Mouse (Mus musculus): ENCODE data around the gene Lipc.

The Lipc gene

DNA sequence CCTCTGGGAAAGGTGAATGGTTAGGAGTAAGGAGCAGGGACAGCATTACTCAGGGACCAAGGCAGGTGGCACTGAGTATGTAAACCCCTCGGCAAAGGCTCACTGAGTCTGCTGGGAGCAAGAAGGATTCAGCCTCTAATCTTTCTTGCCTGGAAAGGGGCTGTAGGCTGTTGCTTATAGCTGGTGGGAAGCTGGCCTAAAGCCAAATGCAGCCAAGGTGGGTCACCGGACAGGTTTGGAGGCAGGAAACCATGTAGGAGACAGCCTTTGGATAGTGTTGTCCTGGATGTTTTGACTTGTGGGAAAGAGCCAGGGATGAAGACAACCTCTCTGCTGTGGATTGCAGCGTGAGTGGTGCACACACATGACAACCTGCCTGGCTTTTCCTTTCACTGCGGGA lies 40.9 kb downstream of the Lipc start:
- peak; percentile 87 for DNase-seq

DNA sequence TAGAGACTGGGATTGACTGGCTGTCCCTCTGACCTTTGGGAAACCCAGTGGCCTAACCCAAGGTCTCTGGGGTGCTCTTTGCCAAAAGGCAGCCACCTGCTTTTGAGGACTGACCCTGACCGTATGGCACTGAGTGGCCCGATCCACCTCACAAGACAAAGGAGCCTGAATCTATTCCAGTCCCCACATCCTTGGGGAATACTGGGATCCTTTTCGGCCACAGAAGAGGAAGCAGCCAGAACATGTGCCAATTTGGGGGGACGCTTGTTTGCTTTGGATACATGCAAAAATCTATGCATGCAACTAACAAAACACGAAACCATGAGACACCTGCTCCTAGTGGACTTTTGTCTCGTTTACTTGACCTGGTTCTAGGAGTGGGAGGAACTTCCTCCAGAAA lies 41.7 kb downstream of the Lipc start:
- peak; percentile 98 for DNase-seq

DNA sequence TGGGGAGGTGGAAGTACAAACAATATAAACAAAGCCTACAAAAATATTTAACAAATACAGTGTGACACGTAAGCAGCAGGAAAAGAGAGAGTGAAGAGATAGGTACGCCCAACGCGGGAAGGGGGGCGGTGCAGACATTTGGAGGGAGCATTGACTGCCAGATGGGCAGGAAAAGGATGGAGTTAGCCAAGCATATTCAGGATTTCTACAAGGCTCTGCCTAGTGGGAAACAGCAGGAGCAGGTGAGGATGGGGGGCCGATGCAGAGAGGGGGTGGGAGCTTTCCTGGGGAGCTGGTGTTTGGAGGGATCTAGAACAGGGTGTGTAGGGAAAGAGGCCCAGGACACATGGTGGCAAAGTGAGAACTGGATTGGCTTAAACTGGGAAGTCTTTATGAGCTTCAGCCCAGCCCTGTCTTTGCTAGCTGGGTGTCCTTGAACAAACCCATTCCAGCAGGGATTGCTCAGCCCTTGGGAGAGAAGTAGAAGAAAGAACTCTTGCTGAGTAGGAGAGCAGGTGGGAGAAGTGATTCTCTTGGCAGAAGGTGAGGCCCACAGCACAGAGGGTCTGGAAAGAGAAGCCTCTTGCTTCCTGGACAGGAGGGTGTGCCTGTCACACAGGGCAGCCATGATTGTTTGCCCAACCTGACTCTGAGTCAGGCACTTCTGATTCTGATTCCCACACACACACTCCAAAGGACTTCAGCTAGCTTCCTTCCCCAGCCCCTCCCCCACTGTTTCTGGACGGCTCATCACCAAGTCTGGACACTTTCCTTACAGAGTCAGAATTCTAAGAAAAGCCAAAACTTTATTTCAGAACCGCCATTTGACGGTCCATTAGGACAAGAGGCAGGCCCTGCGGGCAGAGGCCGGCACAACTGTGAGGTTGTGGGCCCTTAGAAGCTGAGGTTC lies 49.0 kb downstream of the Lipc start:
- DNase-seq: peak; percentile 92

DNA sequence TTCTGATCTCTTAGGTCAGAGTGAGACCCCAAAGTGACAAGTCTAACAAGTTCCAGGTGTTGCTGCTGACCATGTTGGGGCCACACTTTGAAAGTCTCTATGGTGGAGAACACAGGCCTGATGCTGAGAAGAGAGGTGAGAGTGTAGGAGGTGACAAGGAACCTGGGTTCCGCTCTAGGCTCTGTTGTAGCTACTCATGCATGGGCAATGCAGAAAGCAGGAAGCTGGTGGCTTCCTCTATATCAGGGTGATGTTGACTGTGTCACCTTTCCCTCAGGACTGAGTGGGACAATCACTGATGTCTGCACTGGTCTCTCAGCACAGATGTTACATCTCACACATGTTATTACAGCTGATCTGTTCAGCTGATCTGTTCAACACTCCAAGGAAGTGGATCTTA lies 57.8 kb downstream of the Lipc start:
- DNase-seq: peak; percentile 55

DNA sequence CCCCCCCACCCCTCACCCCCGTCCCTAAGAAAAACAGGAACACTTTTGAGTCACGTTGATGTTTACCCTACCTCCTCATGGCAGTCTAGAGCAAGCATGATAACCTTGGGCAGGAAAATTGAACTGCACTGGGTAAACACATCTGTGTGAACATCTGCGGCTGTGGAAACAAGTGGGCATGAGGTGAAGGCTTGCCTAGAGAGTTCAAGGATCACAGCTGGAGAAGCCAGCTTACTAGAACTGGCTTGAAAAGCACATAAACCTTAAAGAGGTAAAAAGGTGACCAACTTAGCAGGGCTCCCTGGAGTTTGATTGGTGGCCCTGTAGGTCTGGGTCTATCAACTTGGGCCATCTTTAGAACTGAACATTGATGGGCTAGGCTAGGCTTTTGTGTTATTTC lies 58.5 kb downstream of the Lipc start:
- DNase-seq: peak; percentile 56

DNA sequence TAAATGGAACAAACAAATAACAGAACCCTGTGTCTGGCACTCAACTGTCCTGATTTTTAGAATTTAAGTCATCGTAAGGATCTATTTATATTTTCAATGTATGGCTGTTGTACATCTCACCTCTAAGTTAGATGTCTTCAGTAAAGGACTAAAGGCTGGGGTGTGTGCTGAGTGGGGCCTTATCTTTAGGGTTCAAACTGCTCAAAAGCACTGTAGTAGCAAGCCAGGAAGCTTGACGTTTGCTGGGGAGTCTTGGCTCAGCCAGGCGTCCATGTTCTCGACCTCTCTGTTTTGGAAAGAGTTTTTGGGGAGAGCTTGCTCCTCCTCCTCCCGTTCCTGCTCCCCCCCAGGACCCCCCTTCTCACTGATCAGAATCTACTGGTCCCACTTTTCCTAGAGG lies 59.4 kb downstream of the Lipc start:
- DNase-seq: no peak

DNA sequence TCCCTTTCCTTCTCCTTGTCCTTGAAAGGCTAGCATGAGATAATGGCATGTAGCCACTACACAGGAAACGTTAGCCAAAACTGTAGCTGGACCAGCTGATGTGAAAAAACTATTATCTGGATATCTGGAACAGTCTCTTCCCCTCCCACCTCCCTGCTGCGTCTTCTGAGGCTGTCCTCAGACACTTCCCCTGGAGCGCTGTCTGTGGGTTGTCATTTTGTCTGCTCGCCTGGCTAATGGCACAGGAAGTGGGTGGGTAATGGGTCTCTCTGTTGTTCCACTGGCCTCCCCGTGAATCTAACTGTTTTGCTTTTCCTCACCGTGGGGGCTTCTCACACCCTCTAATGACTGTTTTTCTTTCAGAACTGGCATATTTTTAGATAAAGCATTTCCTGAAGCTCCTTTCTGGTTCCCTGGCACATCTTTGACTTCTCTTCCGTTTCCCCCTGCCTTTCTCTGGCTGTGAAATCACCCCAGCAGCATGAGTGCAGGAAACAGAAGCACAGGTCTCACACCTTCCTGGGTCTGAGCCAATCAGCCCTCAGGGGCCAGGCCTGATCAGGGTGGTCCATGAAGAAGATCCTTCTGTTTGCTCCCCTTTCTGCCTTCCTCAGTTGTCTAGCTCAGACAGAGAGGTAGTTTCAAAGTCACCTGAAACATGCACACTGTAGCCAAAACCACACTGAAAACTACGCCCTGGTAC lies 60.4 kb downstream of the Lipc start:
- DNase-seq: peak; percentile 97

DNA sequence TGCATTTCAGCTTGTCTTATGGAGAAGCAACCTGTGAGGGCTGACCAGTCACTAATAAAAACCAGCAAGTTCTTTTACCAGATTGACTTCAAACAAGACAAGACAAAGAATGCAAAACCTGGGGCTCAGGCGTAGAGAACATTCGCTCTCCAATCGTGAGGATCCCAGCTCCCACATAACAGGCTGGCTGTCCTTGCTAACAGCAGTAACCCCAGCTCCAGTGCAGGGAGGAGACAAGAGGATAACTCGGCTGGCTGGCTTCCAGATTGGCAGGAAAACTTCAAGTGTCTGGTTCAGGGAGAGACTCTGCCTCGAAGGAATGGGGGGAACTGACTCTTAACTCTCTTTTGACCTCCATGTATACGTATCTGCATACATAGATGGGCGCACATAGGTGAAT lies 61.3 kb downstream of the Lipc start:
- peak; percentile 80 for DNase-seq

DNA sequence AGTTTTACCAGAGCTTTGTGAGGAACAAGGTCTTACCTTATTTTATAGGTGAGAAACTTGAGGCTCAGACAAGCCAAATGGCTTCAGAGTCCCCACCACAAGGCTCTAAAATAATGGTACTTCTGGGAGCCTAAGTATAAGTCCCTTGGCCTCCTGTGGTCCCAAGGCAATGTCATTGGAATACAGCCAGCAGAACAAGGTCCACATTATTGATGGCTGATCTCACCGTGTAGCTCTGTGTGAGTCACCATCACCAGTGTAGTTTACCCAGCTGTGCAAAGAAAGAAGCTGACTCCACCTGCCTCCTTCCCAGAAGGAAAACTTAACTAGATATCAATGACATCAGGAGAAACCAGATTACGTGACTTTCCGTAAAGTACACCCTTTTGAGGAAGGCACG lies 63.1 kb downstream of the Lipc start:
- peak; percentile 72 for DNase-seq

DNA sequence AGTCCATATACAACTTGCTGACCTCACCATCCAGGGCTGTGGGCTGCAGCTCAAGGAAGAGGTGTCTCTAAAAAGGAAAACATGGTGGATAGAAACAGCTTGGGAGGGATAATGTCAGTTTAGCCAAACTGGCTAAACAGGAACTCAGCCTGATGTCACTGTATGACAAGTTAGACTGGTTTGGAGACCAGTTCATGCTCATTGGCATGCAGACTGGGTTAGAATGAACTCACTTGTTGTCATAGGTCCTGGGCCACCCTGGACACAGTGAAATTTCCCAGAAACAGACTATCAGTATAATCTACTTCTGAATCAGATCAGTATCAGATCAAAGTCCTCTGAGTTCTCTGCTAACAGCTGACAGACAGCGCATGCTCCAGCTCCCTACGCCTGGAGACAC lies 63.5 kb downstream of the Lipc start:
- DNase-seq: no peak

DNA sequence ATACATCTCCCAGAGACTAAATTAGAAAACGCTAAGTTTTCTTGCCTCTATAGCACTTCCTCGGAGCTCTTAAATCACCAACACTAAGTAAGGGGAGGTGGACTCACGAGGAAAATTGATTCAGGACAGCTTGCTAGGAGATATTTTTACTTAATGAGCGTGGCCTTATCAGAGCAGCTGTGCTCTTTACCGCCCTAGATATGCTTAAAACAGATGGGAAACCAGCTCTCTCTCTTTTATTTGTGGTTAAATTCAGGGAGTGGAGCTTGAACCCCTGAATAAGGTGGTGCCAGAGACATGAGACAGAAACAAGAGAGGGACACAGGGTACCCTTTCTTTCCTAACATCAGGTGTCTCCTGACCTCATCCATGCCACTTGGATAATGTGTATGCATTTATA lies 70.0 kb downstream of the Lipc start:
- no peak for DNase-seq

DNA sequence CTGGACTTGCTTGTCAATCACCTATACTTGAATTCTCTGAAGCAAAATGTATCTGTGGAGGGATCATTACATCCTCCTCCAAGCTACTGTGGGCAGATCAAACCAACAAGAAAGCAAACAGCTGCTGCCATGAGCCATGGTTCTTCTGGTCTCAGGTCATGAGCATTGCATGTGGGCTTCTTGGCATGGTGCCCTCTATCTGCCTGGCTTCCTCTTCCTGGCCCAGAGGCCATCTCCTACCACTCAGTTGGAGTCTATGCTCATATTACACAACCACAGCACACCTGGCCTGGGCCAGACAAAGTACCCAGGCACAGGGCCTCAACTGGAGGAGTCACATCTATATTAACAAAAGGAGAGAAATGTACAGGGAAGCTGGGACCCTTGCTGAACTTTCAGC lies 73.2 kb downstream of the Lipc start:
- DNase-seq: no peak

DNA sequence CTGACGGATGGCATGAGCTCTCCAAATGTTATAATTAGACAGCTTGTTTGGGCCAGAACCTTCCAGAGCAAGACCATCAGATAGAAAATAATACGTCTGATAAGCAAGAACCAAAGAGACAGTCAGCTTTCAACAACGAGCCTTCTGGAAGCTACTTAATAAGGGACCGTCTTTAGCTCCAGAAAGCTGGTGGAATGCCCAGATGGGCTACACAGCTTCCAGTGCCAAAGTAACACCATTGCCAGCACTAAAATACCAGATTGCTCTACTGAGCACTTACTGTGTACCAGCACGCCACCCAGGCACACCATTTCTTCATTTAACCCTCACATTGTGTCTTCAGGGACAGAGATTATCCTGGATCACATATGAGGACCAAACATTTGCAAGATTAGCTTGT lies 73.9 kb downstream of the Lipc start:
- DNase-seq: peak; percentile 88

DNA sequence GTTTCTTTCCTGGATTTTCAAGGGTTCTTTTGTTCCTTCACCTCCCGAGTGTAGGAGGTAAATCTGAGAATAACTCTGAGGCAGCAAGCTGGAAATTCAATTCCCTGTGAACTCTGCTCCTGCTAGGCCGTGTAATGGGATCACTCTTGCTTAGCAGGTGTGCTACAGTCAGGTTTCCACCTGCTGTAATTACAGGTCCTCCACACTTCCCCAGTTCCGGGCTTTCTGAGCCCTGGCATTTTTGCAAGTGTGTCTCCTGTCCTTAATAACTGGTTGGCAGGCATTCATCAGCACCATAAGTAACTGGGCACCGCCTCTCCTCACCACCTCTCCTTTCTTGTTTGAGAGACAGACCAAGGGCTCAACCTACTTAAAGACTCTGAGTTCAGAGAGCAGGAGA lies 76.5 kb downstream of the Lipc start:
- DNase-seq: no peak

DNA sequence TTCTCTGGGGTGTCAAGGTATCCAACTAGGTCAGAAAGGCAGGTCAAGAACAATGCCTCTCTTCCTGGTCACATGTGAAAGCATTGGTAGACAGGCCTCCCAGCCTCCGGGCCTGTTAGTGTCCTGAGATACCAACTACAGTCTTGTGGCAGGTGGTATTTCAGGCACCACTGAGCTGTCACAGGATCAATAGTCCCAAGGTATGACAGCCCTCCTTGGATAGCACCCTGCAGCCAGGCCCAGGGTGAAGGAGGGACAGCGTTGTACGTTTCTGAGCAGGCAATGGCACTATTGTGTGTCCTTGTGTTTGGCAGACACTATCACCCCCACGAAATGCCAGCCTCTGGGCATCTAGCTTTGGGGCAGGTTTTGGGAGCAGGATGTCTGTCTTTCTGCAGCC lies 77.0 kb downstream of the Lipc start:
- peak; percentile 90 for DNase-seq

DNA sequence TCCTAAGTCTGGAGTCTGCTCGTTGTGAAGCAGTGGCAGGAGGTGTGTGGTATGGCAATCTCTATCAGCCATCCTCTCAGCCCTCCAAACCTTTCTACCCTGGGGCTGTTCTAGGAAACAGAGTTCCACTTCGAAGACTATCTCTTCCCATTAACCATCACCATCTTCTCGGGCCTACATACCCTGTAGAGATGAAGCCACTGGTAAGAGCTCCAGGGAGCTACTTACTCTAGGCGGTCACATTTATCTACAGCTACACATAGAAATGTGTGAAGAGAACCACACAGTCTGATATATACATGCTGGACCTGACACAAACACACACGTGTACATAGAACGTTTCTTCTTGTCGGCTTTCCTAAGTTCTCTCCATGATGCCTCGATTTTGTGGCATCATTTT lies 79.4 kb downstream of the Lipc start:
- DNase-seq: no peak

DNA sequence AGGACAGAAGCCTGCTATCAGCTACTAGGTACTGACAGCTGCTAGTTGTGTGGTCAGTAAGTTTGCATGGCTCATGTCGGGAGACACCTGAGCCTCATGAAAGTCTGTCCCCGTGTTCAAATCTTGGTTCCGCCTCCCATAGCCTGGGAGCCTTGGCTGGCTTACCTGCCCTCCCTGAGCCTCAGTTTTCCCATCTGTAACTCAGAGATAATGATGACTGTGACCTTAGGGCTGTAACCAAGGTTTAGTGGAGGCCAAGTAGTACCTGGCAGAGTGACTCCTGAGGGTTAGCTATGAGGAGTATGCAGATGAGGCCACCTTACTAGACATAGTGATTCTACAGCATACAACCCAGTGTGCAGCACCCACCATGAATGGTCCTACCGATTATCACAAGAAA lies 81.7 kb downstream of the Lipc start:
- no peak for DNase-seq

DNA sequence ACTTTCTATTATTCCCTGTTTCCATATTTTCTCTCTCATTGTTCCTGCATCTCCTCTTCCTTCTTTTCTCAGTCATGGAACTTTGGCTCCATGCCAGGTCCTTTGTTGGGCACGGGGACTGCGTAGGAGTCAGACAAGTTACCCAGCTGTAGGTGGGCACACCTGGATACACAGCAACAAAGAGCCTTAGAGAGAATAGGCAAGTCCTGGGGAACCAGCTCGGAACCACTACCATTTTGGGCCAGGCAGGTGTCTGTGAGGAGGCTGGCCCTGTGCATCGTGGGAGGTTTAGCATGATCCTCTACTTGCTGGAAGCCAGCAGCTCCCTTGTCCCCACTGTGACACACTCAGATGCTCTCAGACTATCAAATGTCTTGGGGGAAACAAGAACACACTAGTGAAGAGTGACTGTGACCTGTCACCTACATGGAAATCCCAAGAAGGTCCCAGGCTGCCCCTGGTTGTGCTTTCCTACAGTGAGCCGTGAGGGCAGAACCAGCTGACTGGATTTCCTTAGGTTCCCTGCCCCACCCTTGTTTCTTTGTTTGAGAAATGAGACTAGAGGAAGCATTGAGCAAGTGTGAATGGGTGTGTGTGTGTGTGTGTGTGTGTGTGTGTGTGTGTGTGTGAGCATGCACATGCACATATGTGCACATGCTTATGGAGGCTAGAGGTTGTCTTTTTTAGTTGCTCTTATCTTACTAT lies 82.7 kb downstream of the Lipc start:
- DNase-seq: no peak

DNA sequence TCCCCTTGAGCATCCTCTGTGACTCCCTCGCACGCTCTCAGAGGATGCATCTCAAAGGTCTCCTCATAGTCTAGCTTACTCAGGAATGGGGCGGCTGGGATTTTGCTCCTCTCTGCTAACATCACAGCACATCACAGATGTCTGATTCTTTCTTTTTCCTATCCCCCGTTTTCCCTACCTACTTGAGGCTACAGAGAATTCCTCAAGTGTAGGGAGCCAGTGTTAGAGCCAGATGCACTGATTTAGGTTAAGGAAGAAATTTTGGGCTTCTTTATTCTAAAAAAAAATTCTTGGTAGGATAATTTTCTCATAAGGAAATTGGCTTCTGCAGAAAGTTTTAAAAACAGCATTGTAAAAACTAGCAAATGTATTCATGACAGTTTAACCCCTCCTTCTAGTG lies 84.6 kb downstream of the Lipc start:
- DNase-seq: no peak

DNA sequence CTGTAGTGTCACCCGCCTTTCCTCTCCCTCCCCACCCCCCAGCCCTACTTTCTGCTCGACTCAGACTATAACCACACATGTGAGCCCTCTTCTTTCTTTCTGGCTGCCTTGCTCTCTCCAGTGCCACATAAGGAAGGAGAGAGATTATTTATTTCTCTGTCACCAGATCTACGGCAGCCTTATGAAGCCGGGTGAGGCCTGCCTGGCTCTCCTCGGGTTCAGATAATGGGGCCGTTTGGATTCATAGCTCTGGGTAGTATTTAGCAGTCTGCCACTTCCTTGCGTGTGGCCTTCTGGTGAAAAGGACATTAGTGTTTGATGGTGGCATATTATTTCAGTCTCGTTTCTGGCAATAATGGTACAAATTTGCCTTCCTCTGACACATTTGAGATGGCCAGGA lies 88.0 kb downstream of the Lipc start:
- DNase-seq: no peak

DNA sequence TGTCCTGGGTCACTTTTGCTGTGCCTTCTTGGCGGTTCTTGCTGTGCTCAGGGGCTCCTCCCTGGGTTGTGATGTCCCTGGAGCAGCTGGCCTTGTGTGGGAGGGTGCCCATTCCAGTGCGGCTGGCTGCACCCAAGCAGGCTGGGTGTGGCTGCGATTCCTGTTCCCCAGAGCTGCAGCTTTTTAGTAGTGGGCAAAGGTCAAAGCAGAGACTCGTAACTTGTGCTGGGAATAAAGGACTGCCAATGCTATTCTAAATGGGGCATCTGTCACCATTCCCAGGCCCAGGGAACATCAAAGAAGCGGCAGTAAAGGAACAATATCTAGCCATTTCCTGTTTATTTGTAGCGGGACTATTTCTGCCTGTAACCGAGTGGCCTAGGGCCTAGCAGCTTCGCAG lies 88.7 kb downstream of the Lipc start:
- peak; percentile 96 for DNase-seq

DNA sequence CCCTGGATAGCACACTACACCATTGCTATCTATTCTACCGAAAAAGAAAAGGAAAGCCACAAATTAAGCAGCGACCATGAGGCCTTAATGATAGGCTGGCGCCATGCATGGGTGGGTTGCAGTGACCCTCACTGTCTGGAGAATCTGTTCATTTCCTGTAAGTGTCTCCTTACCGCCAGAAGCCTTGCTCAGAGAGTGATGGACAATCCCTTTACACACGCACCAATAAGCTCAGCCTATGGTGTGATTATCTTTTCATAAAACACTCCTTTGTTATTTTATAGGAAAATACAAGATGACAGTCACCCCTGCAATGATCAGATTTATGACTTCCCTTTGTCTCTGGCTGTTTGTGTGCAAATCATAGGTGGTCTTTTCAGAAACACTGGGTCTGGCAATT lies 92.8 kb downstream of the Lipc start:
- no peak for DNase-seq

DNA sequence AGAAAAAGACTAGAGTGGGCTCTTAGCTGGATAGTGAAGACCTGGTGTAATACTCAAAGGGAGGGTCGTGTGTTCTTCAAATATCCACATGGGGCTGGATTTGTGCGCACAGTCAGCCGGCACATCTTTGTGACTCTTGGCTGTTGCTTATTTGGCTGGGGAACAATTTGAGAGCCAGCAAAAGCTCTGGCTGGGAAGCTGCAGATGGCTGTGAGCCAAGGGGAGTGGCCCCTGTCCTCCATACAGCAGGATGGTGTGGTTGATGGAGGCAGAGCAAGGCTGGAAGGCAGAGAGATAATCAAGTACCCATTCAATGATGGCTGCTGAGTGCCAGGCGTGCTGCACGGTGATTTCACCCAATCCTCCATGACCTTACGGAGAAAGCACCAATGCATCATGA lies 96.2 kb downstream of the Lipc start:
- DNase-seq: no peak

DNA sequence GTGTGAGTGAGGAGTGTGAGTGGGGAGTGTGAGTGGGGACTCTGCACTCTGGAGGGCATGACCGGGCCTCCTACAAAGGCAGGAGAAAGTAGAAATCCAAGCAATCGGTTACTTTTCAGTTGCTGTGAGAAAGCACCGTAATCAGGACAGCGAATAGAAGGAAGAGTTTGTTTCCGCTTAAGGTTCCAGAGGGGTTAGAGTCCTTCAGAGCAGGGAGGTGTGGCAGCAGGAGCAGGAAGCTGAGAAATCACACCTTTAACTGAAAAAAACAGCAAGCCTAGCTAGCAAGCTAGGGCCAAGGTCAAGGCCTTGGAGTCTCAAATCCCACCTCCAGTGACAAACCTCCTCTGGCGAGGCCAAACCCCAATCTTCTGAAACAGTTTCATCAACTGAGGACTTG lies 97.1 kb downstream of the Lipc start:
- DNase-seq: no peak
